Mouse (Mus musculus) kidney, adult 2 months (tissue): ENCODE data around the gene Lmtk2. TPM values are rescaled to one million over a fixed set of nuclear protein-coding genes. Genes with fewer than 3 reads are reported as not detected.

Experiments
- DNase-seq: peaks from one replicate; pipeline ENCODE4 v3.0.0; 2021
- H3K27ac ChIP-seq: fragments of 200-500 bp; 2 replicates; pipeline ENCODE4 v1.5.1; 2012; ENCODE audit warnings: low read depth, low read length, control low read depth, inconsistent platforms; ENCODE audit not compliant: insufficient read depth
- H3K27me3 ChIP-seq: fragments of 200-500 bp; replicated peaks from 2 replicates; pipeline ENCODE4 v1.6.1; 2012; ENCODE audit warnings: mild to moderate bottlenecking, moderate library complexity, low read length, inconsistent platforms; ENCODE audit not compliant: control insufficient read depth, insufficient read depth
- H3K36me3 ChIP-seq: fragments of 200-500 bp; 2 replicates; pipeline ENCODE4 v1.6.1; 2012; ENCODE audit warnings: mild to moderate bottlenecking, moderate library complexity, low read length, inconsistent platforms; ENCODE audit not compliant: control insufficient read depth, insufficient read depth
- H3K4me1 ChIP-seq: fragments of 200-500 bp; 2 replicates; pipeline ENCODE4 v1.6.1; 2011; ENCODE audit warnings: low read length; ENCODE audit not compliant: control insufficient read depth, insufficient read depth
- H3K4me3 ChIP-seq: fragments of 200-500 bp; 2 replicates; pipeline ENCODE4 v1.5.1; 2011; ENCODE audit warnings: mild to moderate bottlenecking, low read depth, low read length, control low read depth; ENCODE audit not compliant: insufficient read depth
- CTCF ChIP-seq: fragments of 200-500 bp; conservative IDR thresholded peaks from 2 replicates; pipeline ENCODE4 v1.5.1; 2011; ENCODE audit warnings: low read depth, mild to moderate bottlenecking, control low read depth, low read length, moderate library complexity, mixed read lengths; ENCODE audit not compliant: insufficient read depth, insufficient read length
- POLR2A ChIP-seq: fragments of 200-500 bp; IDR thresholded peaks from one replicate; pipeline ENCODE4 v1.6.1; 2011; ENCODE audit warnings: low read depth, low read length, control low read depth
- WGBS: fragments of 180-500 bp; shearing (Covaris S2); methylation state at CpG from one replicate; pipeline ENCODE4 v1.1.7; 2018; 5-methylcytosine and 5-hydroxymethylcytosine counted together
- polyA plus RNA-seq: library from polyadenylated mRNA; depleted of rRNA; stranded (reverse); fragments of >200 nt; gene quantifications from 2 replicates; pipeline ENCODE4 v1.2.3, GENCODE M21; 2012

Gene Lmtk2
- polyA plus RNA-seq, 1 experiment = 30.6 TPM

GRCm38 (mm10) chr5:144119286-144119685 is 19.1 kb downstream of the Lmtk2 start:
- Histone ChIP-seq H3K36me3 (no peaks in the 10 kb centered on the region), H3K4me3 (no peak overlapping the region), H3K27me3 (no peaks in the 10 kb centered on the region), H3K27ac (no peak overlapping the region), H3K4me1 (no peaks in the 10 kb centered on the region)
- TF ChIP-seq POLR2A = no peak
- no peak for TF ChIP-seq CTCF
- WGBS = 94% methylated on average over 2 of the region's 2 CpGs
- DNase-seq = no peak

GRCm38 (mm10) chr5:144121489-144121888 is 21.3 kb downstream of the Lmtk2 start:
- TF ChIP-seq CTCF = no peak
- Histone ChIP-seq H3K27me3 (no peaks in the 10 kb centered on the region), H3K4me1 (no peaks in the 10 kb centered on the region), H3K4me3 (no peak overlapping the region), H3K27ac (no peak overlapping the region), H3K36me3 (no peaks in the 10 kb centered on the region)
- DNase-seq = no peak

GRCm38 (mm10) chr5:144125979-144126755 is 25.9 kb downstream of the Lmtk2 start:
- no peaks in the 10 kb centered on the region for H3K36me3 ChIP-seq
- no peaks in the 10 kb centered on the region for H3K27me3 ChIP-seq
- no peak overlapping the region for H3K4me3 ChIP-seq
- no peaks in the 10 kb centered on the region for H3K4me1 ChIP-seq
- TF ChIP-seq CTCF = no peak
- no peak for TF ChIP-seq POLR2A
- no peak overlapping the region for H3K27ac ChIP-seq
- 80% methylated on average over 9 of the region's 9 CpGs for WGBS
- DNase-seq = peak; percentile 25

GRCm38 (mm10) chr5:144143531-144143930 is 43.3 kb downstream of the Lmtk2 start:
- Histone ChIP-seq H3K27ac (no peak overlapping the region), H3K27me3 (no peaks in the 10 kb centered on the region), H3K4me1 (no peaks in the 10 kb centered on the region), H3K36me3 (no peaks in the 10 kb centered on the region; the same call in 1 of the 2 replicates), H3K4me3 (no peak overlapping the region)
- TF ChIP-seq POLR2A = no peak
- TF ChIP-seq CTCF = no peak; the same call in 1 of the 2 replicates
- 90% methylated on average over 5 of the region's 5 CpGs for WGBS
- no peak for DNase-seq

- Histone ChIP-seq H3K27me3 (no peaks in the 10 kb centered on the region), H3K27ac (no peak overlapping the region), H3K4me1 (no peaks in the 10 kb centered on the region), H3K36me3 (peaks cover 1% of the 10 kb centered on the region; the same call in 1 of the 2 replicates), H3K4me3 (no peak overlapping the region)
- TF ChIP-seq CTCF (no peak), POLR2A (no peak)
- no peak for DNase-seq
These were observed 46.7 kb downstream of the Lmtk2 start for GRCm38 (mm10) chr5:144146898-144147297.

- no peaks in the 10 kb centered on the region for H3K4me1 ChIP-seq
- H3K27me3 ChIP-seq = no peaks in the 10 kb centered on the region
- DNase-seq = no peak
- H3K36me3 ChIP-seq = peaks cover 1% of the 10 kb centered on the region; the same call in 1 of the 2 replicates
- TF ChIP-seq CTCF (no peak), POLR2A (no peak)
- WGBS = 95% methylated on average over 4 of the region's 4 CpGs
- H3K27ac ChIP-seq = no peak overlapping the region
- no peak overlapping the region for H3K4me3 ChIP-seq
These were observed 49.3 kb downstream of the Lmtk2 start for GRCm38 (mm10) chr5:144149530-144149929.

GRCm38 (mm10) chr5:144151270-144151669 is 51.0 kb downstream of the Lmtk2 start:
- H3K4me1 ChIP-seq = no peaks in the 10 kb centered on the region
- peaks cover 1% of the 10 kb centered on the region; the same call in 1 of the 2 replicates for H3K36me3 ChIP-seq
- no peaks in the 10 kb centered on the region for H3K27me3 ChIP-seq
- no peak for TF ChIP-seq POLR2A
- TF ChIP-seq CTCF = no peak
- 85% methylated on average over 4 of the region's 4 CpGs for WGBS
- no peak overlapping the region for H3K27ac ChIP-seq
- H3K4me3 ChIP-seq = no peak overlapping the region
- no peak for DNase-seq
